Mouse (Mus musculus): ENCODE measurements around the gene Siah2.

The Siah2 gene

DNA sequence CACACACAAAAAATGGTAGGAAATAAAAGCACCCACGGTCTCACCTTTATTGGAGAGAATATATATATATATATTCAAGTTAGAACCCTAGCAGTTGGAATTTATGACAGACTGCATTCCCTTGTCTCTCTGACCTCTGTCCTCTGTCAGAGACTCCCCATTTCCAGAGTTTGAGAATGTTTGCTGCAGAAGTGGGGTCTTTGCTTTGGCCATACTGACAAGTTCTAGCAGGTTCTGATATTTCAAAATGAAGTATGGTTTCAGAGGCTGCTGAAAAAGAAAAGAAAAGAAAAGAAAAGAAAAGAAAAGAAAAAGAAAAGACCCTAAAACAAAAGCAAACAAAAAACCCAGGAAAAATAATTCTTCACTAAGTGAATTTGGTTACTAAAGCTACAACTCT is 2.8 kb upstream of the Siah2 start:
- no peak for DNase-seq (ENCODE audit: low read depth, low spot score)

DNA sequence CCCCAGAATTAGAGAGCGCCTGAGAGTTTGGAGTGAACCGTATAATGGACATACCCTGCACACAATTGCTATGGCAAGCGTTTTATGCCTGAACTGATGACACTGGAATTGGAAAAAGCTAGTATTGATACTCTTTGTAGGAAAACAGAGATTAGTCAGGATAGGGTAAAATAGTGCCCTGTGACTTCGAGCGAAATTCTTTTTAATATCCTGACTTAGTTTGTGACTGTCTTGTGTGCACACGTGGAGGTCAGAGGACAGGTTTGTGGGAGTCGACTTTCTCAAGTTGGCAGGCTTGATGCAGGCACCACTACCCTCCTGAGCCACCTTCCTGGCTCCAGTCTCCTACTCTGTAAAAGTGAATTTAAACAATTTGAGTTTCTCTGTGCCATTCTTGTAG is 1.1 kb upstream of the Siah2 start:
- DNase-seq (ENCODE audit: low read depth, low spot score): no peak

DNA sequence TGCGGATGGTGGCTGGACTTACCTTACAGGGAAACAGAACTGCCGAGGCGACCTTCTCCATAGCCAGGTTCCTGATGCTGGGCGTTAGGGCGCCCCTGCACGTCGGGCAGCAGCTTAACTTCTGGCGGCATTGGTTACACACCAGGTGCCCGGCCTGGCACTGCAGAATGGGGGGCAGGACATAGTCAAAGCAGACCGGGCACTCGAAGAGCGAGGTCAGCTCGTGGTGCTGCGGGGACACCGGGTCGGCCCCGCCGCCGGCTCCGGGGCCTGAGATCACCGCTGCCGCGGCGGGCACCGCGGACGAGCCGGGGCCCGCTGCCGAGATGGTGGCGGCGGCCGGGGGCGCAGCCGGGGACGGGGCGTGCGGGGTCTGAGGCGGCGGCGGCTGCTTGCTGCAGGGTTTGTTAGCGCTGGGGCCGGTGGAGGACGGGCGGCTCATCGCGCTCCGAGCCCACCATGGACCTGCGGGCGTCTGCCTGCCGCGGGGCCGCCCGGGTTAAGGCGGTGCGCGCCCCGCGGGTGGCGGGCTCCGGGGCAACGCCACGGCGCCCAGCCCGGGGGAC is 743 bp downstream of the Siah2 start:
- no peak for DNase-seq (ENCODE audit: low read depth, low spot score)

DNA sequence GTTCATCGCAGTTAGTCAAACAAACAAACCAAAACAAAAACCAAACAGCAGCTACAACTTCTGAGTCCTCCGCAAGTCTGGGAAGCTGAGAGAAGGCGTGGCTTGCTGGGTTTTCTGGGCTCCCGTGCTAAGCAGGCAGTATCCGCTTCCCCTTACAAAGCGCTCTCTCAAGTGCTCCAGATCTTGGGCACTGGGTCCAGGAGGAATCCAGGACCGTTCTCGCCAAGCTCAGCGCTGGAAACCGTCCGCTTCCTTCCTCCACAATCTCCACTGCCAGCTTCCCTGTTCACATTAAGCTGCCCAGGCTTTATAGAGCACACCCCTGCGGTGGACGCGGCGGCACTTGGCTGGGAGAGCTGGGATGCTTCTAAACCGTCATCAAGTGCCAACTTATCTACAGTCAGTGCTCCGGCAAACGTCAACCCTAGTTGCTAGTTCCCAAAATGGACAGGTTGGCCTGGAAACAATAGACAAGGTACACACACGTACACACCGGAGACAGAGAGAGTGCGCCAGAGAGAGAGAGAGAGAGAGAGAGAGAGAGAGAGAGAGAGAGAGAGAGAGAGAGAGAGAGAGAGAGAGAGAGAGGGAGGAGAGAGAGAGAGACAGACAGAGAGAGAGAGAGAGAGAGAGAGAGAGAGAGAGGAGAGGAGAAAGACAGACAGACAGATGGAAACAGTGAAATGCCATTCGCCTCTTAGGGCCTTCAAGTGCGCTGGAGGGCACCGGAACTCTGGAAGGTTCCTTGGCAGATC is 1.4 kb downstream of the Siah2 start:
- DNase-seq (ENCODE audit: low read depth, low spot score): peak; percentile 50

DNA sequence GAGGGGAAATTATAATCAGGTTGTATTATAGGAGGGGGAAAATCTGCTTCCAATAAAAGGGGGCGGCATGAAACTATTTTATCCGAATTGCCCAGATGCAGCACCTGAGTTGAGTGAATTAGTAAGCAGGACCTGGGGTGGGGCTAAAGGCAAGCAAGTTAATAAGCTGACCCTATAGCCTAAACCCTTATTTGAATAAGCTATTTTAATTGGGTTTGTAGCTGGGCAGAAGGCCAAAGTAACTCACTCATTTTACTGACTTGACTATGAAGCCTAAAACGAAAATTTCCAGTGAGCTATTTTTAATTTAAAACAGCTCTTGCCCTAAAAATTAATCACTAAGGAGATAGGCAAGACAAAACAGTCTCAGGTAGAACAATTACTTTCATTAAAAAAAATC is 2.5 kb downstream of the Siah2 start:
- no peak for DNase-seq (ENCODE audit: low read depth, low spot score)

DNA sequence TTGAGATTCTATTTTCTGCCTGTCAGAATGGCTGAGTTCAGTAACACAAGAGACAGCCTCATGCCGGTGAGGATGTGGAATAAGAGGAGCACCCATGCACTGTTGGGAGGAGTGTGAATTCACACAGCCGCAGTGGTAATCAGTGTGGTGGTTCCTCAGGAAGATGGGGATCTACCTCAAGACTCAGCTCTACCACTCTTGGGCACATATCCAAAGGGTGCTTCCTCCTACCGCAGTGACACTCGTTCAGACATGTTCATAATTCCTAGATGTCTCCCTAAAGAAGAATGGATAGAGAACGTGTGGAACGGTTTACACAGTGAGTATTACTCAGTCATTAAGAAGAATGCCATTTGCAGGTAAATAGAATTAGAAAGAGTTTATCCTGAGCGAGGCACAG is 3.1 kb downstream of the Siah2 start:
- DNase-seq (ENCODE audit: low read depth, low spot score): no peak

DNA sequence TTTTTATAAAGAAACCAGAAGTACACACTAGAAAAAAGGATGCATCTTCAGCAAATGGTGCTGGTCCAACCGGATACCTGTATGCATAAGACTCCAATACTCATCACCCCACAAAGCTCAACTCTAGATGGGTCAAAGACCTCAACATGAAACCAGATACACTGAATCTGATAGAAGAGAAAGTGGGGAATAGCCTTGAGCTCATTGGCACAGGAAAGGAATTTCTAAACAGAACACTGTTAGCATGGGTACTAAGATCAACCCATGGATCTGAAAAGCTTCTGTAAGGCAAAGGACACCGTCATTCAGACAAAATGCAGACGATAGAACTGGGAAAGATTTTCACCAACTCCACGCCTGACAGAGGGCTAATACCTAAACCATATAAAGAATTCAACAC is 3.6 kb downstream of the Siah2 start:
- DNase-seq (ENCODE audit: low read depth, low spot score): no peak

DNA sequence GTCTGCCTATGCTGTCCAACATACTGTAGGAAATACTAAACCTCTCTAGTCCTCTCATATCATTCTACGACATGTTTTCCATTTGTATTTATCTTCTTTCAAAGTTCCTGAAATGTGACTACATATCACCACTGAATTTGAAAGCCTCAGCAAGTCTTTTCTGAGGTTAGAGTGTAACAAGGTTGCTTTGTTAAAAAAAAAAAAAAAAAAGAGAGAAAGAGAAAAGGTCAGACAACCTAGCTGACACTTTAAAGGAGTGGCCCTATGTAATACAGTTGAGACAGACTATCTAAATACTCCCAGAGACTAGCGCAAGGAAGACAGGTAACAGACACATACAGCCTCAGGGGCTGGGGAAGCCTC is 5.3 kb downstream of the Siah2 start:
- no peak for DNase-seq (ENCODE audit: low read depth, low spot score)

DNA sequence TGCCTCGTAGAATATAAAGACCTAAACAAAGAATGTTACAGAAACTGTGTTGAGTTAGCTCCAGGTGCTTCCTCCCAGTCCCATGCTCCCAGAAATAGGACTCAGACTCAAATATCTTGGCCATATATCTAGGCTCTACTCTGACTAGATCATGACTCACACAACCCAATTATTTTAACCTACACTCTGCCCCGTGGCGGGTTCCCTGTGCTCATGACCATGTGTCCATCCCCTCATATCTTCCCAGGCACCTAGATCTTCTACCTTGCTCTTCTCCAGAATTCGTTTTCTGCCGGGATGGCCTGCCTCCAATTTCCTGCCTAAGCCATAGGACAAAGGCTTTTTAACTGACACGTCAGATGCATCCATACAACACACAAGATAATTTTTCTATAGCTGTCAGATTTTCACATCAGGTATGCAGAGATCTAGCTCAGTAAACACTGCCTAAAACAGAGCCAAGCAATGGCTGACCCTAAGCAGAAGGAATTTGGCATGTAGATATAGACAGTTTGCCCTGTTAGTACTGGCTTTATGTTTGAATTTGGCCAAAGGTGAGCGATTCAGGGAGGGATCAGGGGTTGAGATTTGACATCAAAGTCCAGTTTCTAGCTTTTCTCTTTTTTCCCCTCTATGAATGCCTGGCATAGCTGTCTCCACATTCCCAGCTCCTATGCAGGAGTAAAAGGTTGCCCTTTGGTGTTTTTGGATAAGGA is 5.8 kb downstream of the Siah2 start:
- DNase-seq (ENCODE audit: low read depth, low spot score): no peak

DNA sequence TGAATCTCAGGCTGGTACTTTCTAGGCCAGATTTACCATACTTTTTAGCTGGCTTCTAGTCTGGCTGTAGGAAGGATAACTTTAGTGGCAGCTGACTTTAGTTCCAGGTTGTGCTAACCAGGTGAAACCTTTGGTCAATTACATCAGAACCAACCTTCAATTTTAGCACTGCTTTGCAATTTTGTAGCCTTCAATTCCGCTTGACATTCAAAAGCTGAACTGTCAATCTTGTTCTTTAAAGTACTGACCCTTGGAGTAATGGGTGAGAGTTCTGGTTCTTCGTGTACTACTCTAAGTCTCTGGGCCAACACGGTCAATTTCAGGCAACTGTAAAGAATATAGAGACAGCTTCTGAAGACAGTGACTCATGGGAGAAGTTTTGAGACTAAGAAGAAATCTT is 6.8 kb downstream of the Siah2 start:
- no peak for DNase-seq (ENCODE audit: low read depth, low spot score)

DNA sequence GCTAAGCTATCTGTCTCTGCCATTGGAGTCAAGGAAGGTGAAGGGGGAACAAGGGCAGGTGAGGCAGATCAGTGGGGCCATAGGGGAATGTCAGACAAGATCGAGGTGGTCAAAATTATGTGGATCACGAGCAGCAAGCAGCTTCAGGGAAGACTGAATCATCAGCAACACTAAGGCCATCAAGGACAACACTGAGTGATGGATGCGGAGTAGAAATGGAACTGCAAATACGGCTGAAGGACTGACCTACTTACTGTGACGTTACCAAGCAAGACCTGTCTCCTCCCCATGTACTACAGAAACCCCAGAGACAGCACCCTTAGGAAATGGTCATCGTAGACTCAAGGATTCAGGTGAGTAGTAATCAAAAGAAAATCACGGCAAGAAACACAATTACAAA is 8.9 kb downstream of the Siah2 start:
- DNase-seq (ENCODE audit: low read depth, low spot score): no peak

DNA sequence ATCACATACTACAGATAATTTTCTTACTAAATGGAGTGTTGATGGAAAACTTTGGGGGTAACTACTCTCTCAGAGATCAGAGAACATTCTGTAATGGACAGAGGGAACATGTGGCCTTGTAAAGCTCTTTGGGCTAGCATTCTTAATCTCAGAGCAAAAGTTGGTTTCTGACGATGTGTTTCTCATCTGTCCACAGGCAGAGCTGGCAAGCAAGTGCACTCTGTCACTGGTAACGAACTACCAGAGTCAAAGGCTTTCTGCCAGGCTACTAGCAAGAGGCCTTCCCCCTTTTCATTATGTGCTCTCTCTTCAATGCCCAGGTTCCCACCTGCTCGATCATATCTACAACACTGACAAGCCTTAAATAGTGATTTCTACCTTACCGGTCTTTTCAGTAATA is 9.9 kb downstream of the Siah2 start:
- no peak for DNase-seq (ENCODE audit: low read depth, low spot score)

DNA sequence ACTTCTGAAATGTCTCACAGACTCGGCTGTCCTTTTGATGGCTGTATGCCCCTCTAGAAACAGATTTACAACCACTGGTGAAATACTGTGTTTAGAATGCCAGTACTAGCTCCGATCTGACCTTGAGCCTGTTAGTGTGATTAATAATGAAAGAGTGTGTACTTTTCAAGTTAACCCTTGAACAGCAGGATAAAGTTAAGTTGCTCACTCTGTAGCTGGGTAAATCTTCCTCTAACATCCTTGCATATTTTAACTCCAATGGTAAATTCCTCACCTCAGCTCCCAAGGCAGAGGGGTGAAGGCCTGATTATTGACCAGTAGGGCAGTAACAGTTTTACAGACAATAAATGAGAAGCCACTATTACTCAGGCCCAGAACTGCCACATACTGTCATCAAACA is 10.4 kb downstream of the Siah2 start:
- DNase-seq (ENCODE audit: low read depth, low spot score): no peak

DNA sequence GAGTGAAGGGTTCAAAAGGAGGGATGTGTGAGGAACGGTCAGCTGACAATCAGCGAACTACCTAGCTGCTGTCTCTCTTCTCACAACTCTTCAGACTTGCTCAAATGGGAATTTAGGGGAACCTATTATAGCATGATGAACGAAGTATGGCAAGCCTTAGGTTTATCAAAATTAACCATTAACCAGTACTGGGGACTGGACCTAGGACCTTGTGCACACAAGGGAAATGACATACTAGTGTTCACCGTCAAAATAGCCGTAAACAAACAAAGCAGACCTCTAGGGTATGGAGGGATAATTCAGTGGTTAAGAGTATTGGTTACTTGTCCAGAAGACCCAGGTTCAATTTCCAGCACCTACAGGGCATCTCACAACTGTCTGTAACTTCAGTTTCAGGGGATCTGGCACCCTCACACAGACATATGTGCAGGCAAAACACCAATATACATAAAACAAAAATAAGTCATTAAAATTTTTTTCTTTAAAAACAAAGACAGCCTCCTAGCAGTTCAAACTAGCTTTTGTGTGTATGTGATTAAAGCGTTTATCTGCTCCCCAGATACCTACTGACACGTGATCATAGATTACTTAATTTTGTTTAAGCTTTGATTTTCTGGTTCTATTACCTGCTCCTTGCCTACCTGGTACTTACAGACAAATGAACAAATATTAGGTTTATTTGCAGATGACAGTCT is 11.1 kb downstream of the Siah2 start:
- DNase-seq (ENCODE audit: low read depth, low spot score): no peak

DNA sequence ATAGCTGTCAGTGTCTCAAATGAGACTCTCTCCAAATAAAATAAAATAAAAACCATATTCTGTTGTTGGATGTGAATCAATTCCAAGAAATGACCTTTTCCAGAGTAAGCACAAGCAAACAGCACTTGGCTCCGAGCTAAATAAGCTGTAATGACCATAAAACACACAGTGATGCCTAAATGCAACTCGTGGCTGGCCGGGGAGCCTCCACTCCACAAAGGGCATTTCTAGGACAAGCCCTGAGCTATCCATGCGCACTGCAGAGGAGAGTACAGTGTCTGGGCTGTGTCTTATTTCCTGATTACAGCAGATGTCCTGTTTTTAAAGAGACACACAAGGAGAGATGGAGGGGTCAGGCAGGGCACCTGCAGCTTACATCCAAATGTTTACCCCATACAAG is 12.2 kb downstream of the Siah2 start:
- no peak for DNase-seq (ENCODE audit: low read depth, low spot score)

DNA sequence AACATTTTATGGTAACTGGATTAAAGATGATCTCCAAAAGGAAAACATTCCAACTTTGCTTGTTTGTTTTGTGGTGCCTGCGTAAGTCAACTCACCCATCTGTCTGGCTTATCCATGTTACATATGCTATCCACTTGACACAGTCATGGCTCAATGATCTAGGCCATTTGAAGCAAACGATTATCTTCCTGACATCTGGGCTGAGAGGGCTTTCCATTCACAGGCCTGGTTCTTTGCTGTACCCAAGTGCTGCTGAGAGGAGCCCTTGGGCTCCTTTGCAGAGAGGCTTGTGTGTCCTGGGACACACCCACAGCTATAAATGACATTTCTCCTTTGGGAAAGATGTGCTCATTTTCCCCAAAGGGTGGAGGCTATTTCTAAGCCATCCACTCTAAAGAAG is 13.3 kb downstream of the Siah2 start:
- DNase-seq (ENCODE audit: low read depth, low spot score): no peak

DNA sequence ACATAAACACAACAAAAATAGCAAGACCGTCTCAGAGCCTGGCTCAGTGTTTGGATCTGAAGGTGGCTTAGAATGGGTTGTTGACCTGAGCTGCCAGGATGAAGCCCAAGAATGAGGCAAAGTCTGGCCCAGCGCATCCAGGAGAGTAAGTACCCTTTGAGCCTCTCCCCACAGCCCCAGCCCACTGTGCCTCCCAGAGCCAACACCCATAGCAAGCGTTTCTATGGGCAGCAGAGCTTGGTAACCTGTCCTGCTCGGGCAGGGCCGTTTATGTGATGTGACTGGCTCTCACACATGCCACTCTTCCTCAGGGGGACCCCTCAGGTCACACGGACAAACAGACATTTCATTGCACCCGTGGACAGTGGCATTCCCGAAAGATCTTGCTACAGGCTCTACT is 13.8 kb downstream of the Siah2 start:
- no peak for DNase-seq (ENCODE audit: low read depth, low spot score)

DNA sequence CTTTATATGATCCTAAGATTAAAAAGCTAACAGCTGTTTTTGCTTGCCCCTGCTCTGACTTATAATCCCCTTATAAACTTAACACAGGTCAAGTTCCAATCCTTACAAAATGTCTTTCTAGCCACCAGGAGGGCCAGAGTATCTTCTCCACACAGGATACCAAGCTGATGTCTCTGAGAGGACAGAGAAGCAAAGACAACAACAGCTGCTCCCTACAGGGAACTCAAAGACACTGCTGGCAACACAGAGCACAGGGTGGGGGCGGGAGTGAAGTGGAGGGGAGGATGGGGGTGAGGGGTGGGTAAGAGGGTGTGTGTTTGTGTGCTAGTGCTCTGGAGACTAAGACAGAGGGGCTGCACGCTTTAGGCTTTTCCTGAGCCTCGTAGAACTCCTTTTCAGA is 14.6 kb downstream of the Siah2 start:
- no peak for DNase-seq (ENCODE audit: low read depth, low spot score)

DNA sequence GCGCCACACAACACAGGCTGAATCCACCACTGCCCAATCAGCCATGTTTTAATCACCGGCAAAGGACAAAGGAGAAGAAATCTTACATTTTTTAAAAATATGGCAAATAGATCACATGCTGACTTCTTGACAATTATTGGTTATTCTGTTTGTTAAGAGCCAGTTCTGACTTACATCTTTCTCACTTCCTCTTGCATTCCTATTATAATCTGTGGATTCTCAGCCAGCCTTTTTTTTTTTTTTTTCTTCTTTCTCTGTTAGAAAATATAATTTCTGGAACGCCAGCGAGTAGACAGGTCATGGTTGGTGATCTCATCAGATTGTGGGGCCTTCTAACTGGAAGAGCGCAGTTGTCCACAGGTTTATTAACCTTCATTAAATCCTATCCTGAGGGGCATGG is 18.9 kb downstream of the Siah2 start:
- no peak for DNase-seq (ENCODE audit: low read depth, low spot score)

DNA sequence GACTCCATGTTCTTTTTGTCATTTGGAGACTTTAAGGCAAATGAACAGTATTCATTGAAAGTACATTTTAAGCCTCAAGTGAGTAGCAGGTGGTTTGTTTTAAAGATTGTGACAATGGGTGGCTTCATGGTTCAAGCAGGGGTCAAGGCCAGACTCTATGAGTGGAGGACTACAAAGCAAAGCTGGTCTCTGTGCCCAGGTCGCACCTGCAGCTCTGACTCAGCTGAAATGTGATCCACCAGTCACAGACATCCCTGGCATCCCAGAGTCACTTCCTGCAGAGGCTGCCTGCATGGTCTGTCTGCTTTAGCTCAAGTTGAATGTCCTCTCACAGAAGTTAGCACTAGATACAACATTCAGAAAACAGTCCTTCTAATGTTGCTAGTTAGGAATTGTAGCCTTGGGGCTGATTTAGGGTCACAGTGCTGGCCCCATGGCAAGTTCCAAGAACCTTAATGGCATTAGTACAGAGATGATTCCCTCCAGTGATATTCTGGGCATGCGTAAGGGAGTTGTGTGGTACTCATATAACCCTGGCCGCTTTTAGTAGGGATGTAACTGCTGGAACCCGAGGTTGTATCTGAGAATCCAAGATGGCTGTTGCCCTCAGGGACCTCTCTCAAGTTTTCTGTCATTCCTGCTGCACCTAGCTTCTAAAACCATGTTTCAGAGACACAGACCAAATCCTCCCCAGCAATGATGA is 19.6 kb downstream of the Siah2 start:
- DNase-seq (ENCODE audit: low read depth, low spot score): no peak

DNA sequence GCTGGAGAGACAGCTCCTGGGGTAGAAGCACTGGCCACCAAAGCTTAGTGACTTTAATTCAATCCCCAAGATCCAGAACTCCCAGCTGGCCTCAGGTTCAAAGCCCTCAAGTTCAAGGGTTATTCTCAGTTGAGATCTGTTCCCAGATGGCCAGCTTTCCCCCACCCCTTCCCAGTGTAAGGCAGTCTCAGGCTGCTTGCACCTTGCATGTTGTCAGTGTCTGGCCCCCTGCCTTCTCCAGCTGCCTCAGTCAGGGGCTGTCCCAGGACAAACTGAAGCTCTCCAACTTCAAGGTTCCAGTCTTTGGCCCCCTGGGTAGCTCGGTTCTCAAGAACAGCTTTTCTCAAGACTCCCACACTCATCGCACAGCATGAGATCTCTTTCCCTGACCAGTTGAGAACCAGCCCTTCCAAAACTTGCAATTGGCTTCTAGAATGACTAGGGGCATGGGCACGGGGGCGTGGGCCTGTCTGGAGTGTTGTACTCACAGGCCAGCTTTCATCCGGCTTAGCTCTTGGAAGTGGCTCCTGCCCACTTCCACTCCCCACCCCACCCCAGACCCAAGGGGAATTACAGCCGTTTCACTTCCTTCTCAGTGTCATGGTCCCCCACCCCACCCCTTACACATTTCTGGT is 20.5 kb downstream of the Siah2 start:
- no peak for DNase-seq (ENCODE audit: low read depth, low spot score)

DNA sequence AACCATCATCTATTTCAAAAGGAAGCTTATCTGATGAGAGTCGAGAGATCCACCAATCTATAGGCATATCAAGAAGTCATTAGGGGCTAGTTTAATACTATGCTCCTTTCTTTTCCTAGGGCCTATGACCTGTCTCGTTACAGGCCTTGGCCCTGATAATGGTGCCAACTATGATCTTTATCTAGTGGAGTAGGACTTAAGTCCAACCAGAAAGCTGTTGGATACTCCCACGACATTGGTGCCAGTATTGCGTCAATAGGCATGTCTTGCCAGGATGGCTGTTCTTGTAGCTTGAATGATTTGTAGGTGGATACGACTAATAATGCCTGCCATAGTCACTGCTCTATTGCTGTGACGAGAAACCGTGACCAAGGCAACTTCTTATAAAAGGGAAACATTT is 28.2 kb downstream of the Siah2 start:
- no peak for DNase-seq (ENCODE audit: low read depth, low spot score)

Data from telencephalon, adult 2 months (tissue).